Mouse (Mus musculus) G1E (cell line): ENCODE data around the gene Synm.

ENCODE experiments used
- CTCF ChIP-seq: IDR thresholded peaks from 2 replicates; pipeline ENCODE4 v1.5.1; 2012; ENCODE audit warnings: low read depth, low read length, inconsistent platforms, mixed read lengths
- GATA1 ChIP-seq: IDR thresholded peaks from 2 replicates; pipeline ENCODE4 v1.6.1; 2012; ENCODE audit warnings: borderline replicate concordance, low read length, inconsistent platforms, mixed read lengths
- GATA2 ChIP-seq: IDR thresholded peaks from 2 replicates; pipeline ENCODE4 v1.6.1; 2012; ENCODE audit warnings: low read depth, low read length, inconsistent platforms, borderline replicate concordance

DNA sequence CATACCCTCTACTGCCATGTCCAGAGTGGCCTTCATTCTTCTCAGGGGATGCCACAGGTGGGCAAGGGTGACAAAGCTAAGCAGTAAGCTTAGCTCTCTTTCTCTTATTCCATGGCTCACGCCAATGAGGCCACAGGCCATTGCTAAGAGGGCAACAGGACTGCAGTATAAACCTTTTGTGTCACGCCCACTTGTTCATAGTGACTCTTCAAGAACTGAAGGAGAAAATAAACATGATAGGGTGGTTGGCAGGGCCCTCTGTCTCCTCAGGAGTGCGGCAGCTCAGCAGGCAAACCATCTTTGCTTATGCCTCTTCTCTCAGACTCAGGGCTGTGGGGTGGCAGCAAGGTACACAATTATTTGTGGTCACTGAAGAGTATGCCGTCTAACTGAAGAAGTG is 30.7 kb downstream of the Synm start:
- TF ChIP-seq GATA2 (no peak), CTCF (no peak), GATA1 (no peak)
